Mouse (Mus musculus): ENCODE results near the gene Sema4d. TPM values are rescaled to one million over a fixed set of nuclear protein-coding genes. Genes with fewer than 3 reads are reported as not detected.
A peak's percentile ranks its signal among the peaks of the same experiment; 100 is the strongest.
"Not testable (repeated sequence)": the region's sequence is repeated elsewhere in the genome, so short reads cannot be mapped to it uniquely, and the experiment has no call there.

Sema4d gene
- total and polyA plus RNA-seq, 3 experiments = 17.3 to 64.7 (median 62.1) TPM

- H3K4me3 ChIP-seq (ENCODE audit: low read depth, low read length) = peak overlapping the region; percentile 18; the same call in 1 of the 2 replicates
- TF ChIP-seq GATA1 (IDR thresholded peaks at IDR 0.05; ENCODE audit: borderline replicate concordance, low read length) = no peak
- TF ChIP-seq CTCF (IDR thresholded peaks at IDR 0.05; ENCODE audit: low read depth, low read length) = no peak
- no peak for TF ChIP-seq TAL1 (conservative IDR thresholded peaks at IDR 0.05; ENCODE audit: low read depth, low read length)
- TF ChIP-seq GATA2 (IDR thresholded peaks at IDR 0.05; ENCODE audit: borderline replicate concordance, low read depth, low read length) = no peak
- no peak for TF ChIP-seq POLR2AphosphoS5 (IDR thresholded peaks at IDR 0.05; ENCODE audit: insufficient replicate concordance, low read depth, low read length)
- ATAC-seq (ENCODE audit: extremely low read depth, insufficient number of reproducible peaks, low FRiP score, poor library complexity, severe bottlenecking) (no peak), DNase-seq (ENCODE audit: low spot score) (no peak)
- H3K4me1 ChIP-seq (ENCODE audit: insufficient read depth, low read depth, low read length) = peaks cover 49% of the 10 kb centered on the region
- H3K36me3 ChIP-seq (replicated peaks) = peaks cover 93% of the 10 kb centered on the region
- no peaks in the 10 kb centered on the region for H3K9me3 ChIP-seq (replicated peaks)
- H3K27me3 ChIP-seq (ENCODE audit: insufficient read depth, low read length) = no peaks in the 10 kb centered on the region
These were observed 116.5 kb downstream of the Sema4d start for GRCm38 (mm10) chr13:51677041-51677440.

GRCm38 (mm10) chr13:51676641-51677040, 116.9 kb downstream of the Sema4d start:
- Histone ChIP-seq H3K36me3 (replicated peaks) (peaks cover 92% of the 10 kb centered on the region), H3K4me3 (ENCODE audit: low read depth, low read length) (no peak overlapping the region), H3K27me3 (ENCODE audit: insufficient read depth, low read length) (no peaks in the 10 kb centered on the region), H3K9me3 (replicated peaks) (no peaks in the 10 kb centered on the region), H3K4me1 (ENCODE audit: insufficient read depth, low read depth, low read length) (peaks cover 49% of the 10 kb centered on the region)
- ATAC-seq (ENCODE audit: extremely low read depth, insufficient number of reproducible peaks, low FRiP score, poor library complexity, severe bottlenecking) (no peak), DNase-seq (ENCODE audit: low spot score) (no peak)
- TF ChIP-seq TAL1 (conservative IDR thresholded peaks at IDR 0.05; ENCODE audit: low read depth, low read length) = no peak

GRCm38 (mm10) chr13:51668195-51668594, 125.4 kb downstream of the Sema4d start:
- not testable (repeated sequence) for DNase-seq (ENCODE audit: low spot score); ATAC-seq (ENCODE audit: extremely low read depth, insufficient number of reproducible peaks, low FRiP score, poor library complexity, severe bottlenecking)
- peaks cover 84% of the 10 kb centered on the region for H3K36me3 ChIP-seq (replicated peaks)

DNA sequence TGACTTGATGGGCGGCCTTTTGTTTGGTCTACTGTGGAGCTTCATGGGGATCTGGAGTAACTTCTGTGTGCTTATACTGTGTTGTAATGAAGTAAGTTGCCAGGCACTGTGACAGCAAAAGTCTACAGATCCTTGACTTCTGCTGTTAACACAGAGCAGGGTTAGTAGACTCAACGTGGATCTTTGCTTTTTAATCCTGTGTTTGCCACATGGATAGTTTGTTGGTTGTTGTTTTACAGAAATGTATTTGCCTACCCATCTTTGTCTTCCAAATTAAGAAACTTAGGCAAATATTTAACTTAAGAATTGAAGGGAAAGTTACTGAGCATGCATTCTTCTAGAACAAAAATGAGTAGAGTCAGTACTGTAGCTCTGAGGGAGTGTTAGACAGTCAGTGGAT, 130.0 kb downstream of the Sema4d start:
- no peak for DNase-seq (ENCODE audit: low spot score)
- ATAC-seq (ENCODE audit: extremely low read depth, insufficient number of reproducible peaks, low FRiP score, poor library complexity, severe bottlenecking) = no peak
- Histone ChIP-seq H3K4me3 (ENCODE audit: low read depth, low read length) (no peak overlapping the region), H3K27me3 (ENCODE audit: insufficient read depth, low read length) (no peaks in the 10 kb centered on the region), H3K9me3 (replicated peaks) (no peaks in the 10 kb centered on the region), H3K36me3 (replicated peaks) (peaks cover 91% of the 10 kb centered on the region), H3K4me1 (ENCODE audit: insufficient read depth, low read depth, low read length) (no peaks in the 10 kb centered on the region)
- TF ChIP-seq POLR2AphosphoS5 (IDR thresholded peaks at IDR 0.05; ENCODE audit: insufficient replicate concordance, low read depth, low read length) (no peak), GATA1 (IDR thresholded peaks at IDR 0.05; ENCODE audit: borderline replicate concordance, low read length) (no peak), GATA2 (IDR thresholded peaks at IDR 0.05; ENCODE audit: borderline replicate concordance, low read depth, low read length) (no peak), CTCF (IDR thresholded peaks at IDR 0.05; ENCODE audit: low read depth, low read length) (no peak), TAL1 (conservative IDR thresholded peaks at IDR 0.05; ENCODE audit: low read depth, low read length) (no peak)

More at GRCm38 (mm10) chr13:51668195-51668594, 125.4 kb downstream of the Sema4d start:
- not testable (repeated sequence) for H3K9me3 ChIP-seq (replicated peaks); H3K4me3 ChIP-seq (ENCODE audit: low read depth, low read length); H3K27me3 ChIP-seq (ENCODE audit: insufficient read depth, low read length); H3K4me1 ChIP-seq (ENCODE audit: insufficient read depth, low read depth, low read length)

DNA sequence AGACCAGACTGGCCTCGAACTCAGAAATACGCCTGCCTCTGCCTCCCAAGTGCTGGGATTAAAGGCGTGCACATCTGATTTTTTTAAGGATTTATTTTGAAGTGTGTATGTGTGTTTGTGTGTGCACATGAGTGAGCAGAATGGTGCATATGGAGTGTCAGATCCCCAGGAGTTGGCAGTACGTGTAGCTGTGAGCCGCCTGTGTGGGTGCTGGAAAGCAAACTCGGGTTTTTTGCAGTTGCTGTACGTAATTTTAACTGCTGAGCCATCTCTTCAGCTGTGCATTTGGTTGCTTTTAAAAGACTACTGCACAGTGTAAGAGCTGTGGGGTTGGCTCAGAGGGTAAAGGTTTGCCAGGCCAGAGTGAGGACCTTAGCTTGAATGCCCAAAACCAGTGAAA, 134.0 kb downstream of the Sema4d start:
- DNase-seq (ENCODE audit: low spot score) = no peak
- TF ChIP-seq POLR2AphosphoS5 (IDR thresholded peaks at IDR 0.05; ENCODE audit: insufficient replicate concordance, low read depth, low read length) (no peak), TAL1 (conservative IDR thresholded peaks at IDR 0.05; ENCODE audit: low read depth, low read length) (no peak), GATA1 (IDR thresholded peaks at IDR 0.05; ENCODE audit: borderline replicate concordance, low read length) (no peak), GATA2 (IDR thresholded peaks at IDR 0.05; ENCODE audit: borderline replicate concordance, low read depth, low read length) (no peak), CTCF (IDR thresholded peaks at IDR 0.05; ENCODE audit: low read depth, low read length) (no peak)
- Histone ChIP-seq H3K4me3 (ENCODE audit: low read depth, low read length) (no peak overlapping the region), H3K9me3 (replicated peaks) (no peaks in the 10 kb centered on the region), H3K36me3 (replicated peaks) (peaks cover 94% of the 10 kb centered on the region), H3K27me3 (ENCODE audit: insufficient read depth, low read length) (no peaks in the 10 kb centered on the region), H3K4me1 (ENCODE audit: insufficient read depth, low read depth, low read length) (peaks cover 3% of the 10 kb centered on the region; the same call in 1 of the 2 replicates)
- no peak for ATAC-seq (ENCODE audit: extremely low read depth, insufficient number of reproducible peaks, low FRiP score, poor library complexity, severe bottlenecking)

DNA sequence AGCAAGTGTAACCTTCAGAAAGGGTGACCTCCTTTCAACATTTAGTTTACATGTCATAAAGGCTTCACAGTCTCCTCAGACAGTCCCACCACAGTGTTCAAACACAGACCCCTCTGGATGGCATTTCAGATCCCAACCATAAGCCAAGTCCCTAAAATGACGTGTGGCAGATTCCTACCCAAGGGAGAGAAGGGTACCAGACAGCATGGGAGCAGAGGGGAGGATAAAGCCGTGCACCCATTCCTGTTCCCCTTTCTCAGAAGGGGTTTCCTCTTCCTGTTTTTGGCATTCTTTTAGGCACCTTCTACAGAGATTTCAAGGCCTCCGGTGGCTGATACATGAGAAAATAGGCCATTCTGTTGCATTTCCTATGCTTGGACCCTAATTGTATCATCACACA, 135.5 kb downstream of the Sema4d start:
- no peak for ATAC-seq (ENCODE audit: extremely low read depth, insufficient number of reproducible peaks, low FRiP score, poor library complexity, severe bottlenecking)
- Histone ChIP-seq H3K4me3 (ENCODE audit: low read depth, low read length) (no peak overlapping the region), H3K9me3 (replicated peaks) (no peaks in the 10 kb centered on the region), H3K27me3 (ENCODE audit: insufficient read depth, low read length) (no peaks in the 10 kb centered on the region), H3K36me3 (replicated peaks) (peaks cover 95% of the 10 kb centered on the region), H3K4me1 (ENCODE audit: insufficient read depth, low read depth, low read length) (peaks cover 13% of the 10 kb centered on the region)
- TF ChIP-seq TAL1 (conservative IDR thresholded peaks at IDR 0.05; ENCODE audit: low read depth, low read length) (no peak), GATA1 (IDR thresholded peaks at IDR 0.05; ENCODE audit: borderline replicate concordance, low read length) (no peak), GATA2 (IDR thresholded peaks at IDR 0.05; ENCODE audit: borderline replicate concordance, low read depth, low read length) (no peak), CTCF (IDR thresholded peaks at IDR 0.05; ENCODE audit: low read depth, low read length) (no peak), POLR2AphosphoS5 (IDR thresholded peaks at IDR 0.05; ENCODE audit: insufficient replicate concordance, low read depth, low read length) (no peak)
- DNase-seq (ENCODE audit: low spot score) = no peak

GRCm38 (mm10) chr13:51656516-51657235, 136.9 kb downstream of the Sema4d start:
- Histone ChIP-seq H3K4me1 (ENCODE audit: insufficient read depth, low read depth, low read length) (peaks cover 22% of the 10 kb centered on the region), H3K27me3 (ENCODE audit: insufficient read depth, low read length) (no peaks in the 10 kb centered on the region), H3K9me3 (replicated peaks) (no peaks in the 10 kb centered on the region), H3K36me3 (replicated peaks) (peaks cover 90% of the 10 kb centered on the region), H3K4me3 (ENCODE audit: low read depth, low read length) (no peak overlapping the region)
- TF ChIP-seq POLR2AphosphoS5 (IDR thresholded peaks at IDR 0.05; ENCODE audit: insufficient replicate concordance, low read depth, low read length) (no peak), GATA1 (IDR thresholded peaks at IDR 0.05; ENCODE audit: borderline replicate concordance, low read length) (no peak), GATA2 (IDR thresholded peaks at IDR 0.05; ENCODE audit: borderline replicate concordance, low read depth, low read length) (no peak), TAL1 (conservative IDR thresholded peaks at IDR 0.05; ENCODE audit: low read depth, low read length) (no peak), CTCF (IDR thresholded peaks at IDR 0.05; ENCODE audit: low read depth, low read length) (no peak)
- DNase-seq (ENCODE audit: low spot score) (no peak), ATAC-seq (ENCODE audit: extremely low read depth, insufficient number of reproducible peaks, low FRiP score, poor library complexity, severe bottlenecking) (no peak)

Data from G1E (cell line).